Mouse (Mus musculus): ENCODE data around the gene Trim50. TPM values are rescaled to one million over a fixed set of nuclear protein-coding genes. Genes with fewer than 3 reads are reported as not detected.
A peak's percentile ranks its signal among the peaks of the same experiment; 100 is the strongest.

The Trim50 gene
- total RNA-seq, 2 experiments from 2014 or later, result not detected

Small RNA genes lying within 50 kb of the gene (microRNA-seq; reads per million reads assigned to microRNA genes)
- 3.1 reads per million, percentile 3 among the genes with 10 or more reads in this experiment for gene Mir7033

Other genes with a start within 250 kb of the Trim50 start
- 10 to 100 TPM; 11.2 to 14.6 TPM for gene Tbl2, start 203.6 kb upstream of the Trim50 start, total RNA-seq (2021)
- gene Bcl7b, start 185.0 kb upstream of the Trim50 start, total RNA-seq (2021), result 10 to 100 TPM; 35.1 to 35.2 TPM
- 10 to 100 TPM; 38.2 to 45.3 TPM for gene Baz1b, start 166.0 kb upstream of the Trim50 start, total RNA-seq (2021)
- under 1 TPM; 0.61 to 0.73 TPM for gene Fzd9, start 102.1 kb upstream of the Trim50 start, total RNA-seq (2021)
- gene Fkbp6, start 3.3 kb upstream of the Trim50 start, total RNA-seq (2021), result 1 to 10 TPM in 1 of 2 experiments, under 1 TPM in 1; 0.31 to 1.1 TPM
- gene Nsun5, start 16.7 kb downstream of the Trim50 start, total RNA-seq (2021), result 10 to 100 TPM; 15.5 to 17.5 TPM
- 10 to 100 TPM; 11.1 to 13.6 TPM for gene Pom121, start 41.3 kb downstream of the Trim50 start, total RNA-seq (2021)
- gene Hip1, start 191.8 kb downstream of the Trim50 start, total RNA-seq (2021), result 10 to 100 TPM; 30.0 to 36.0 TPM
- gene Ccl26, start 210.3 kb downstream of the Trim50 start, total RNA-seq (2021), result not detected
- 1 to 10 TPM; 2.1 to 2.2 TPM for gene Ccl24, start 219.8 kb downstream of the Trim50 start, total RNA-seq (2021)

All from heart, postnatal 25 days (tissue).